Mouse (Mus musculus) small intestine, adult 2 months (tissue): ENCODE results near the gene C530008M17Rik.

ENCODE experiments used
- CTCF ChIP-seq: fragments of 200-500 bp; IDR thresholded peaks from 2 replicates; pipeline ENCODE4 v1.5.1; 2012; ENCODE audit warnings: low read depth, mild to moderate bottlenecking, control low read depth, inconsistent platforms, low read length, moderate library complexity, mixed read lengths; ENCODE audit not compliant: insufficient replicate concordance, insufficient read length; ENCODE audit errors: extremely low read depth
- POLR2A ChIP-seq: fragments of 200-500 bp; IDR thresholded peaks from 2 replicates; pipeline ENCODE4 v1.6.1; 2012; ENCODE audit warnings: low read depth, mild to moderate bottlenecking, control low read depth, inconsistent platforms, low read length, moderate library complexity

DNA sequence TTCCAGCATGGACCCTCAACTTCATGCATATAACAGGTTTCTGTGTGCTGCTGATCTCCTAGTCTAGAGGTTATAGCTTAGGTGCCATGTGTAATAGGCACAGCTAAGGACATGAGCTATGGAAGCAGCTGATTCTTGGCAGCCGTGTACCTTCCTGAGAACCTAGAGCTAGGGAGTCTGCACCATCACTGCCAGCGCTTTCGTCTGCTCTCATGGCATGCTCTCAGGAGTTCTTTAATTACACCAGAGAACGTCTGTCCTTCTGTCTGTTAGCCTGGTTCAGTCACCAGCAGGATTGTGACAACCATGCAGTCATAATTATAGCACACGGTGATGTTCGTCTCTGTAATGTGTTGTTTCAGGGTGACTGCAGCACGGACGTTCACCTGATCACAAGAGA is 41.0 kb upstream of the C530008M17Rik start:
- TF ChIP-seq POLR2A: no peak
- TF ChIP-seq CTCF: no peak
